ENCODE assay signal across 11 mouse cellular contexts in the genomic region with DNA sequence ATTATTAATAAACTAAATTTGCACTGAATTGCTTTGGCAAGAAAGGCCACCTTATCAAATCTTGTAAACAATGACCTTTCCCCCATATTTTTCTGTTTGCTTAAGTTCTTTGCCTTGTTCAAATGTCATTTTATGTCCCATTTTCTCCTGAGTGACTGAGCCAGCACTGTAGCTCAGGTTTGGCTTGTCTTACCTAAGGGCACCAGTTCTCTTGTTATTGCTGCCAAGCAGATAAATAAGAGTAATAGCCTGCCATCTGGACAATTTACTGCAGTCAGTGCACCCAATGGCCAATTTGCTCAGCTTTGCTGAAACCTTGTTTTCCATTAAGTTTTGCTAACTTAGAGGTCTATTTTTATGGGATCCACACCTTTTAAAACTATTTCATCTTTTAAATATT.
"Had no signal": no experiment of that assay in that cellular context is flagged by ENCODE, and none has a peak within 500 bp of the region (broad histone marks: within the 10 kb centered on the region; RNA-seq: fewer than 3 reads in every experiment).

No protein-coding gene starts in this region.

- DNase-seq: kidney, adult 18-20 months; kidney, postnatal 36 days; liver; liver, postnatal 0 days; lung, embryonic 14.5 days; right cerebral cortex, postnatal 25 days; spleen, adult 18-20 months; thymus, adult 18-20 months; thymus, postnatal 36 days had no signal

- ATAC-seq: liver, postnatal 0 days; lung, postnatal 0 days; midbrain, embryonic 15.5 days had no signal
